Mouse (Mus musculus) erythroblast, embryonic 14.5 days (primary cell): Measurements from ENCODE around the gene Fam184b.

Source experiments
- GATA1 ChIP-seq: IDR thresholded peaks from 2 replicates; pipeline ENCODE4 v1.6.1; 2012; ENCODE audit warnings: low read length, inconsistent platforms, mixed read lengths
- TAL1 ChIP-seq: IDR thresholded peaks from 3 replicates; pipeline ENCODE4 v1.6.1; 2012; ENCODE audit warnings: low read length, inconsistent platforms, mixed read lengths

DNA sequence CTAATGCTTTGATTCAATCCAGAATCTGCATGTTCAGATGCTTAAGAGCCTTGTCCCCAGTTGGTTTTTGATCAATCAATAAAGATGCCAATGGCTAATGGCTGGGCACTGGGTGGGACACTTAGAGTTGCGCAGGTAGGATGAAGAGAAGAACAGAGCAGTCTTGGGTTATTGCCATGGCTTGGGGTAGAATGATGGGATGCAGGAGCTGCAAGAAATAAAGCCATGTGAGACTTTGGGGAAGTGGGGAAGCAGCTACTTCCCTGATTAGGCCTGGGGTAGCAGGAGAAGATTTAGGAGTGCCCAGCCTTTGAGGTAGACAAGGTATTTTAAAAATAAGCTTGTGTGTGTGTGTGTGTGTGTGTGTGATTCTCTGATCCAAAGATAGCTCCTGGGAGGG lies 159.3 kb downstream of the Fam184b start:
- no peak for TF ChIP-seq GATA1
- no peak for TF ChIP-seq TAL1
